Mouse (Mus musculus) adrenal gland (tissue): ENCODE measurements around the gene Zfp365.

Experiments used
- intact Hi-C: fragments of 180-260 bp; cut with DNase I; formaldehyde crosslinking; loops from one replicate; pipeline ENCODE4 v1.15.1; 2025

Gene Zfp365

DNA sequence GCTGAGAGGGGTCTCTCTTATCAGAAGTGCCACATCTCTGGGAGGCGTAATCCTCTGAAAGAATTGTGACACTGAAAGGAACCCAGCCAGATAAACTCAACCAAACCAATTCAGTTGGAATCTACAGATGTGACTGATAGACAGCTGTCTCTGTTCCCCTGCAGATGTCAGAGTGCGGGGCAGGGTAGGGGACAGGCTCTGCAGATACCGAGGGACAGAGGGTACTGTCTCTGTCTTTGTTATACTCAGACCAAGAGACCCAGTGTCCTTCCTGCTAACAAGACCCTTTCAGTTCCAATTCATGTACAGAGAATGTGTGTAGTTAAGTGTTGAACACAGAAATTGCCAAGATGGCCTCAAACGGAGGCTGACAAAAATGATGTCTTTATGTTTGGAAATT lies 6.4 kb downstream of the Zfp365 start:
- intact Hi-C loops, result no loop called here

GRCm38 (mm10) chr10:67903387-67903786 lies 9.1 kb downstream of the Zfp365 start:
- intact Hi-C loops, result no loop called here

GRCm38 (mm10) chr10:67901179-67901578 lies 11.3 kb downstream of the Zfp365 start:
- intact Hi-C loops, result no loop called here

DNA sequence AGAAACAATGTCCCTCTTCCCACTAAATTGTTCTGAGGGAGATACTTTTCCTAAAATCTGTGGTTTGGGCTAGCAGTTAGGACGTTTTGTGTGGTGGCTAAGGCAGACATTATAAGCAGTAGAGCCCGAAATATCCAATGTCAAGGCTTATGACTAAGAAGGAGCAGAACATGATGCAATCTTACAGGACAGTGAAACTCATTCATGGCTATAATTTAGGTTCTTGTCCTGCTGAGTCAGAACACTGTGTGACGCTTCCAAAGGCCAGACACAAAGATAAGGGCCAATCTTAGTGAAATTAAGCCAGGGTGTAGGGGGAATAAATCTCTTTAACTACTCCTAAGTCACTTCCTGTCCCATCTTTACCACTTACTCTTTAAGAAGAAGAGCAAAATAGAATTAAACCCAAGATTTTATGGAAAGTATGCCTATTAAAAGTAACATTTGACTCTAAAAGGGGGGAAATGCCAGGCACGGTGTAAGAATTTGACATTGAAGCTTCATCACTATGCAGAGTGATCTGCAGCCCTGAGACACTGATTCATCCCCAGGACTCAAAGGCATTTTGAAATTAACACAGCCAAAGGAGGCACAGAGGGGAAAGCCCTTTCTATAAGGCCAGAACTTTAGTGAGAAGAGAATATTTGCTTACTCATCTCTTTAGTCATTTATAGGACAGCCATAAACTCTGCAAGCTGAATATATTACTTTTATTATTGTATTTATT lies 13.3 kb downstream of the Zfp365 start:
- intact Hi-C loops, result no loop called here

- intact Hi-C loops, result no loop called here
Measured at GRCm38 (mm10) chr10:67898355-67898935, 14.0 kb downstream of the Zfp365 start.

DNA sequence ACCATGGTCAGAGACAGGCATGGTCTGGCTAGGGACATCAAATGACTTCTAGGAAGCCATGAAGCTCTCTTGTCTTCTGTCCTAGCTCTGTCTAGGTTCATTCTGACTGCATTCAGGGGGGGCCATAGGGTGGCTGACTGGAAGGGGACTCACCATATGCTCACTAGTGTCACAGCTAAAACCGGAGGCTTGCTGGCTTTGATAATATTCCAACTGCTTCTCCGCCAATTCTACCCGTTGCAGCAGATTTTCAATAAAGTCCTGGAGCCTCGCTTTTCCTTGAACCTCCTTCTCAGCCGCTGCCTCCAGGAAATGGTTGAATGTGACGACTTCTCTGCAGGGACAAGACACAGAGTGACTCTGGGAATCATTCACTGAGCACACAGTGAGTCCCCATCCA lies 15.2 kb downstream of the Zfp365 start:
- intact Hi-C loops, result no loop called here

DNA sequence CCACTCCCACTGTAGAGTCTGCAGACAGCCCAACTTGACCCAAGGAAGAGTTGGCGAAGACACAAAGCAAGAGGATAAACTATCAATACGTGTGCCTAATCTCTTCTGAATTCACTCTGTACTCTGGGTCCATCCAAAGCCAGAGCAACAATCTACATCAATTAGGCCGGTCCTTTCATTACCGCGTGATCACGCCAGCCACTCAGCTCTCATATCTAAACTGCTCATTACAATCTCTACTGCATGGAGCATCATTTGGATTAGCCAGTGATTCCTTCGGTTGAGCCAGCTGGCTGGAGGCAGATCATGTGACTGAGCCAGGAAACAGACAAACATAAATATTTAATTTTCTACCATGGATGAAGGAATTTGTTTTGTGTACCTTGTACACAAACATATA lies 17.8 kb downstream of the Zfp365 start:
- intact Hi-C loops, result no loop called here

DNA sequence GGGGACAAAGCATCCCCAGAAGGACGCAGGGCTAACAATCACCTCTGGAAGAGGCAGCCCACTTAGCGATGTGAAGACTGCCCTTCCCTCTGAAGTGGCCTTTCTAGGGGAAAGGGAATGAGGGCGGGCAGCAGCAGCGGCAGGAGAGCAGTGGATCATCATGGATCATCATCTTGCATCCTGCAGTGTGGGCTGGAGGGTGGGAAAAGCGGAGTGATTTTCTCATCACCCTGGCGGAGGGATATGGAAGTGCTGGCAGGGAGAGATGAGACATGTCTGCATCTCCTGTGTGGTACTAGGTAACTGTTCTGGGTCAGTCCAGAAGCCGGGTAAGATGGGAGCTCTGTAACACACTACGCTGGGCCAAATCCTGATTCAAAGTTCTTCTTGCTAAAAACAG lies 18.4 kb downstream of the Zfp365 start:
- intact Hi-C loops, result no loop called here

GRCm38 (mm10) chr10:67893226-67893625 lies 19.2 kb downstream of the Zfp365 start:
- intact Hi-C loops, result no loop called here

DNA sequence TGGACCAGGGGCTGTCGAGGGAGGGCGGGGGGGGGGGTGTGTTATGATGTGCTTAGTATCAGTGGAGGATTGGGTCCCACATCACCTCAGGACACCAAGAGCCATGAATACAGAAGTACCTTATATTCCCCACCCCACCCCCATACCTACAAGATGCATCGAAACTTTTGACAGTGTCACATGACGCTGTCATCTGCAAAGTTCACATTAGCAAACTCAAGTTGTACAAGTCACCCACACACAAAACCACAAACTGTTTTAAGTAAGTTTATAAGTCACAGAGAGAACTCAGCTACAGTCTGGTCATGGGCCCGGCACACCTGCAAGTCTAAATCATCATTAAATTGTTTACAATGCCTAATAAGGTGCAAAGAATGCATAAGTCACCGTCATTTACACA lies 21.3 kb downstream of the Zfp365 start:
- intact Hi-C loops, result no loop called here

DNA sequence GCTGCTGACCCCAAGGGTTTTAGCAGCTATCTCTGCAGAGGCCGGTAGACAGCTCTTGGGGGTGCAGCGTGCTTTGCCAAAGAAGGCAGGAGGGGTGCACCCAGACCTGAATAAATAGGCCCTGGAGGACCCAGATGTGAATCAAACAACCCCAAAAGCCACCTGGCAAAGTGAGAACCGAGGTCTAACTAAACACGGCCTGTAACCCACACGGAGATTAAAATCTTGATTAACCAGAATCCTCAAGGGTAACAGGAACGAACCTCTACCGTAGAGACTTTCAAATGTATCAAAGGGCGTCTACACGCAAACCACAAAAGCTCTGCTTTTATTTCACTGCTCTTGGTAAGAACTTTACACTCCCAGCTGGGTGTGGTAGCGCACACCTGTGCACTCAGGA lies 24.5 kb downstream of the Zfp365 start:
- intact Hi-C loops, result no loop called here

- intact Hi-C loops, result no loop called here
Measured at GRCm38 (mm10) chr10:67880692-67881091, 31.8 kb downstream of the Zfp365 start.

DNA sequence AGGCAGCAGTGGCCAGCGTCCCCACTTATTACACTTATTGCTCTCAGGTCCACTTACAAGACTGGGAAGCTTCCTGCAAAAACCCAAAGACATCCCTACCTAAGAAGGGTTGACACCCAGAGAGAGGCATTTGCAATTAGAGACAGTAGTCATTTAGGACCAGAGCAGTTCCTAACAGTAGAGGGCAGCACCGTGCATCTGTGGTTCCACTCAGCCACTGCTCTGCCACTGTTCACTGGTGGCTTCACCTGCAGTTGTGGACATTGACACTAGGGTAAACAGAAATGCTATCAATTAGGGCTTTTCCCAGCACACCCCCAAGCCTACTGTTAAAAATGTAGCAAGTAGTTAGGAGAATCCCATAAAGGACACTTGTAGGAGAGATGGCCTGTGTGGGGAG lies 40.7 kb downstream of the Zfp365 start:
- intact Hi-C loops, result loop anchor here (2.0 kb wide), 1 partner anchor 111 kb away; no protein-coding TSS in a partner anchor

GRCm38 (mm10) chr10:67868234-67868633 lies 44.2 kb downstream of the Zfp365 start:
- intact Hi-C loops, result no loop called here

DNA sequence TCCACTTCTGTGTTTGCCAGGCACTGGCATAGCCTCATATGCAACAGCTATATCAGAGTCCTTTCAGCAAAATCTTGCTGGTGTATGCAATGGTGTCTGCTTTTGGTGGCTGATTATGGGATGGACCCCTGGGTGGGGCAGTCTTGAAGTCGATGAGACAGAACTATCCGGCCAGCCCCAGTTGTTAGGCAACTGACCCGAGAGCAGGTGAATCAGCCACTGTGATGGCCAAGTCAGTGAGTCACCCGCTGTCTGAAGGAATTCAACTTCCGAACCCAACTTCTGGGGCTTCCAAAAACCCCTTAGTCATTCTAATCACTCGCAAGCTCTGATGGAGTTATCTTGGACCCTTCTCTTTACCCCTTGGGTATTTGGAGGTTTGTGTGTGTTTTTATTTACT lies 46.6 kb downstream of the Zfp365 start:
- intact Hi-C loops, result no loop called here

- intact Hi-C loops, result no loop called here
Measured at GRCm38 (mm10) chr10:67865063-67865462, 47.4 kb downstream of the Zfp365 start.

DNA sequence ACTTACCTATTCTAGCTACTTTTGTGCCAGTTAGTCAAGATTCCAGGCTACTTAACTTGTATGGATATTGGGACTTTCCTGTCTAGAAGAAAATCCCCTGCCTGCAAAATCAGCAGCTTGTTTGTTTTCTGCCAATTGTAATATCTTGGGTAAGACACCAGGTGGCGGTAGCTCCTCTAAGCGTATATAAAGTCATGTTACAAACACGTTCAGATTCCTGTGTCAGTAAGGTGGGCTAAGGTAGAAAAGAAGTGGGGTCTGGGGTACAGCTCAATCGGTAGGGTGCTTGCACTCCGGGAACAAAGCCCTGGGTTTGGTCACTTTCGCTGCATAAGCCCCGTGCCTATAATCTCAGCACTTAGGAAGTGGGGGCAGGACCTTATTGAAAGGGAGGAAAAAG lies 50.1 kb downstream of the Zfp365 start:
- intact Hi-C loops, result loop anchor here (1.0 to 5.0 kb wide), 2 partner anchors 134 to 280 kb away; no protein-coding TSS in a partner anchor

GRCm38 (mm10) chr10:67858878-67859277 lies 53.6 kb downstream of the Zfp365 start:
- intact Hi-C loops, result loop anchor here (2.0 to 5.0 kb wide), 2 partner anchors 322 to 542 kb away; partner anchors contain the start of gene Egr2

DNA sequence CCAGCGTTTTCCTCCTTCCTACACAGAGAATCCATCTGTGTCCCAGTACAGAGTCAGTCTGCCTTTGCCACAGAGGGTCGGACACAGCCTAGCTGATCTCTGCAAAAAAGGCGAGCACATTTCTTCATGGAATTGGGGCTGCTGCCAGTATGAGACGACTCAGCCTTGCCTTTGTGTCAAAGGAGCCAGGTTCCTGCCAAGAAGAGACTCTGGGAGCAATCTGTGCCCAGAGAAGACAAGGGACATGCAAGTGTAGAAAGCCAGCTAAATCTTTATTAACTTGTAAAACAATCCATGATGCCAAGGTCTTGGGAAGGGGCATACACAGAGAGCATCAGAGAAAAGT lies 54.9 kb downstream of the Zfp365 start:
- intact Hi-C loops, result loop anchor here (5.0 kb wide), 1 partner anchor 320 kb away; the partner anchor contains the start of gene Egr2

GRCm38 (mm10) chr10:67856791-67857560 lies 55.5 kb downstream of the Zfp365 start:
- intact Hi-C loops, result loop anchor here (5.0 kb wide), 1 partner anchor 320 kb away; the partner anchor contains the start of gene Egr2

DNA sequence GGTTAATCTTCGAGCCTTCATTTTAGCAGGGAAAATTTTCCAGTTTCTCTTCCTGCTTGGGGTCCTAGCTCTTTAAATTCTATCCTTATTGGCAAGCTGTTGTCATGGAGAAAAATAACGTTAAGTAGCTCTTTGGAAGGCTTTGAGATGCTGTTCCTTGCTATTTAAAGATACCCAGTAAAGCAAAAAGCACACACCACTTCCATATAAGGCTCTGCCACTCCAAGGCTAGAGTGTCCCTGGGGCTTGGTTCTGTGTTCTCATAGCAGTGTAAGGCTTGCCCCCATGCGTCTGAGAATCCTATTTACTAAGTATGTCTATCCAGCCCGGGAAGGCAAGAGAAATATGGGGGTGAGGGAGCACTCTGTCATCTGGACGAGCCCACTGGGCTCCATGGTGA lies 56.7 kb downstream of the Zfp365 start:
- intact Hi-C loops, result loop anchor here (5.0 kb wide), 1 partner anchor 318 kb away; the partner anchor contains the start of gene Egr2

DNA sequence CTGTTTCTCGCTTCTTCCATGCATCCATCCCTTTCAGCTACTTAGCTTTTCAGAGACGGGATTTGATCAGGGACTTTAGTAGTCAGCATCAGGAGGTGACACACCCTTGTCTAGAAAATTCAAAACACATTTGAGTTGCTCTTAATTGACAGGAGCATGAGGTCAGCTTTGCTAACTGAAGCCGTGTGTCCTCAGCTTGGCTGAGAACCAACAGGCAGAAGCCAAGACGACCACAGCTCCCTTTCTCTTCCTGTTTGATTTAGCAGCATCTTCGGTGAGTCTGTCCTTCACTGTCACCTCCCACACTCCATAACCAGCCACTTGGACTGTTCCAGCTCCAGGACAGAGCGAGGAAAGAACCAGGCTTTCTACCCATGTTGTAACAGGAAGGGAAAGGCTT lies 60.1 kb downstream of the Zfp365 start:
- intact Hi-C loops, result no loop called here
